Mouse (Mus musculus) stomach, adult 2 months (tissue): ENCODE results near the gene Tas2r143. TPM values are rescaled to one million over a fixed set of nuclear protein-coding genes. Genes with fewer than 3 reads are reported as not detected.

ENCODE experiments used
- polyA plus RNA-seq: library from polyadenylated mRNA; depleted of rRNA; stranded (reverse); fragments of >200 nt; gene quantifications from 2 replicates; pipeline ENCODE4 v1.2.3, GENCODE M21; 2012; rRNA removed

Gene Tas2r143
- 0.12 TPM in 1 of 2 replicates, not detected in the other for polyA plus RNA-seq

DNA sequence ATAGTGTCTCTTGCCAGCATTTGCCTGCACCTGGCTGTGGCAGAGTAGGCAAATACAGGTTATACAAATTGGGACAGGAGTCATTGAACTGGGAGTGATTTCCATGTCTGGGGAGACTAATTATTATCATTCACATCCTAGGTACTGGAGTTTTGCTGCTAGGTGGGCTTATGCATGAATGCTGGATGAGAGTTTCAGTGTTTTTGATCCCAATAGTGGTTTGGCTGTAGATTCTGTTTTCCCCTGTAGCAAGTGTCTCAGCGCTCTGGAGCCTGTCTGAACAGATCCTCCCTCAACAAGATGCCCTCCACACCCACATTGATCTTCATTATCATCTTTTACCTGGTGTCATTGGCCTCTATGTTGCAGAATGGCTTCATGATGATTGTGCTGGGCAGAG lies at the start of gene Tas2r143:
Gene Tas2r143, plus strand, starts transcription at position 301 of the 400 bp plus-strand sequence.

GRCm38 (mm10) chr6:42372816-42373547 lies 27.1 kb upstream of the Tas2r143 start, which contains the start of gene Epha1:
Epha1 (minus strand) TSS chr6:42373268.

DNA sequence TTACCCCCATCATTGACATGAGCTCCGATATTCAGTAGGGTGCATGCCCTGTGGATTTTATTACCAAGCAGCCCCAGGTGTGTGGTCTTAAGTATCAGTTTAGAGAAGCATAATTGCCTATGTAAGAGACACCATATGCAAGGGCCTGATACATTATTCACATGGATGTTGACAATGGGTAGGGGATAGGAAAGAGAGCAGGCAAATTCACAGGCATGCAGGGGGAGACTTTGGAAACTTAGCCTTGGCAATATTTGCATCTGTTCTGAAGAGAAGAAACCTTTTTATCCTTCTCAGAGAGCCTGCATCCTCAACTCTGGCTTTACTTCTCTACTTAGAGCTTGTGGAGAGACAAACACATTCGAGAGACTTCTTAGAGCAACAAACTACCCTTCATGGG lies 5.1 kb downstream of the Tas2r143 start, which contains the start of gene Tas2r135:
Gene Tas2r135, plus strand, starts transcription at position 301 of the 400 bp plus-strand sequence.

GRCm38 (mm10) chr6:42434446-42434845 lies 34.4 kb downstream of the Tas2r143 start, which contains the start of gene Tas2r126:
Tas2r126 (plus strand) TSS chr6:42434535.

Other genes with a start within 250 kb of the Tas2r143 start
- gene Tas2r144, start 184.9 kb upstream of the Tas2r143 start, polyA plus RNA-seq, result not detected in 2 replicates
- gene Gstk1, start 154.3 kb upstream of the Tas2r143 start, polyA plus RNA-seq, result 16.7 and 24.8 TPM in 2 replicates
- 11.0 and 11.8 TPM in 2 replicates for gene Tmem139, start 138.3 kb upstream of the Tas2r143 start, polyA plus RNA-seq
- 10.0 and 18.8 TPM in 2 replicates for gene Casp2, start 135.3 kb upstream of the Tas2r143 start, polyA plus RNA-seq
- 0.29 and 0.65 TPM in 2 replicates for gene Clcn1, start 113.6 kb upstream of the Tas2r143 start, polyA plus RNA-seq
- 0.09 and 0.14 TPM in 2 replicates for gene Fam131b, start 75.6 kb upstream of the Tas2r143 start, polyA plus RNA-seq
- gene Zyx, start 50.6 kb upstream of the Tas2r143 start, polyA plus RNA-seq, result 107 and 152 TPM in 2 replicates
- gene Epha1, start 27.0 kb upstream of the Tas2r143 start, polyA plus RNA-seq, result 10.1 and 11.7 TPM in 2 replicates
- not detected in 2 replicates for gene Tas2r135, start 5.2 kb downstream of the Tas2r143 start, polyA plus RNA-seq
- gene Tas2r126, start 34.3 kb downstream of the Tas2r143 start, polyA plus RNA-seq, result 0.06 and 0.11 TPM in 2 replicates
- gene Olfr458, start 65.0 kb downstream of the Tas2r143 start, polyA plus RNA-seq, result not detected in 2 replicates
- gene Olfr457, start 76.1 kb downstream of the Tas2r143 start, polyA plus RNA-seq, result not detected in 2 replicates
- not detected in 2 replicates for gene Olfr456, start 87.0 kb downstream of the Tas2r143 start, polyA plus RNA-seq
- not detected in 2 replicates for gene Olfr455, start 147.3 kb downstream of the Tas2r143 start, polyA plus RNA-seq
- not detected in 2 replicates for gene Tcaf3, start 197.5 kb downstream of the Tas2r143 start, polyA plus RNA-seq
- 2.4 and 3.3 TPM in 2 replicates for gene Tcaf2, start 245.0 kb downstream of the Tas2r143 start, polyA plus RNA-seq